Mouse (Mus musculus): Measurements from ENCODE around the gene Tmem189.

Tmem189 gene

GRCm38 (mm10) chr2:167700018-167700417, 10.4 kb upstream of the Tmem189 start:
- peak; percentile 50 for DNase-seq (ENCODE audit: low spot score)

GRCm38 (mm10) chr2:167697902-167698301, 8.3 kb upstream of the Tmem189 start:
- DNase-seq (ENCODE audit: low spot score), result peak; percentile 46

GRCm38 (mm10) chr2:167696143-167696542, 6.5 kb upstream of the Tmem189 start:
- no peak for DNase-seq (ENCODE audit: low spot score)

GRCm38 (mm10) chr2:167695491-167695890, 5.9 kb upstream of the Tmem189 start:
- no peak for DNase-seq (ENCODE audit: low spot score)

- no peak for DNase-seq (ENCODE audit: low spot score)
Observed at GRCm38 (mm10) chr2:167694963-167695362, 5.3 kb upstream of the Tmem189 start.

- no peak for DNase-seq (ENCODE audit: low spot score)
Observed at GRCm38 (mm10) chr2:167694244-167694643, 4.6 kb upstream of the Tmem189 start.

GRCm38 (mm10) chr2:167693540-167693939, 3.9 kb upstream of the Tmem189 start:
- no peak for DNase-seq (ENCODE audit: low spot score)

- no peak for DNase-seq (ENCODE audit: low spot score)
Observed at GRCm38 (mm10) chr2:167692831-167693230, 3.2 kb upstream of the Tmem189 start.

- no peak for DNase-seq (ENCODE audit: low spot score)
Observed at GRCm38 (mm10) chr2:167691871-167692661, 2.4 kb upstream of the Tmem189 start.

- no peak for DNase-seq (ENCODE audit: low spot score)
Observed at GRCm38 (mm10) chr2:167691410-167691809, 1.8 kb upstream of the Tmem189 start.

- no peak for DNase-seq (ENCODE audit: low spot score)
Observed at GRCm38 (mm10) chr2:167690962-167691311, 1.3 kb upstream of the Tmem189 start.

- no peak for DNase-seq (ENCODE audit: low spot score)
Observed at GRCm38 (mm10) chr2:167690219-167690961, 768 bp upstream of the Tmem189 start.

GRCm38 (mm10) chr2:167688498-167689451, 847 bp downstream of the Tmem189 start, which contains the start of gene Cebpb:
TSS of gene Cebpb (plus strand) at chr2:167688915.
- peak; percentile 80 for DNase-seq (ENCODE audit: low spot score)

- no peak for DNase-seq (ENCODE audit: low spot score)
Observed at GRCm38 (mm10) chr2:167688126-167688497, 1.5 kb downstream of the Tmem189 start.

- peak; percentile 84 for DNase-seq (ENCODE audit: low spot score)
Observed at GRCm38 (mm10) chr2:167687651-167688101, 1.9 kb downstream of the Tmem189 start.

- no peak for DNase-seq (ENCODE audit: low spot score)
Observed at GRCm38 (mm10) chr2:167687250-167687586, 2.4 kb downstream of the Tmem189 start.

- peak; percentile 64 for DNase-seq (ENCODE audit: low spot score)
Observed at GRCm38 (mm10) chr2:167686382-167687249, 3.0 kb downstream of the Tmem189 start.

GRCm38 (mm10) chr2:167685865-167686264, 3.8 kb downstream of the Tmem189 start:
- no peak for DNase-seq (ENCODE audit: low spot score)

- DNase-seq (ENCODE audit: low spot score), result peak; percentile 78
Observed at GRCm38 (mm10) chr2:167685137-167685536, 4.5 kb downstream of the Tmem189 start.

- DNase-seq (ENCODE audit: low spot score), result no peak
Observed at GRCm38 (mm10) chr2:167683721-167684120, 5.9 kb downstream of the Tmem189 start.

GRCm38 (mm10) chr2:167680657-167681056, 9.0 kb downstream of the Tmem189 start:
- no peak for DNase-seq (ENCODE audit: low spot score)
